Mouse (Mus musculus) inflammation-experienced regulatory T-cells, adult 6 months (primary cell): Measurements from ENCODE around the gene Mapk14. TPM values are rescaled to one million over a fixed set of nuclear protein-coding genes. Genes with fewer than 3 reads are reported as not detected.
A peak's percentile ranks its signal among the peaks of the same experiment; 100 is the strongest.
"Not testable (repeated sequence)": the region's sequence is repeated elsewhere in the genome, so short reads cannot be mapped to it uniquely, and the experiment has no call there.

ENCODE experiments used
- ATAC-seq: one replicate; pipeline ENCODE4 v1.8.0; 2017
- polyA plus RNA-seq, 3 experiments: library from polyadenylated mRNA; unstranded; fragments of 100-300 nt; shearing (Covaris generic); gene quantifications; one replicate each; pipeline ENCODE4 v1.2.1; 2017

The Mapk14 gene
- polyA plus RNA-seq, 3 experiments from 2014 or later, result 17.7 to 24.5 (median 24.2) TPM

GRCm38 (mm10) chr17:28698245-28698644, 7.1 kb downstream of the Mapk14 start:
- ATAC-seq, result peak; percentile 56

GRCm38 (mm10) chr17:28698672-28699071, 7.5 kb downstream of the Mapk14 start:
- ATAC-seq, result no peak

- ATAC-seq, result no peak
Observed at GRCm38 (mm10) chr17:28699789-28700188, 8.7 kb downstream of the Mapk14 start.

- ATAC-seq, result peak; percentile 37
Observed at GRCm38 (mm10) chr17:28701171-28701570, 10.0 kb downstream of the Mapk14 start.

- ATAC-seq, result no peak
Observed at GRCm38 (mm10) chr17:28701737-28702136, 10.6 kb downstream of the Mapk14 start.

- peak; percentile 27 for ATAC-seq
Observed at GRCm38 (mm10) chr17:28702646-28703045, 11.5 kb downstream of the Mapk14 start.

GRCm38 (mm10) chr17:28706697-28707096, 15.6 kb downstream of the Mapk14 start:
- no peak for ATAC-seq

GRCm38 (mm10) chr17:28707136-28707627, 16.1 kb downstream of the Mapk14 start:
- no peak for ATAC-seq

GRCm38 (mm10) chr17:28707816-28708215, 16.7 kb downstream of the Mapk14 start:
- ATAC-seq, result no peak

- no peak for ATAC-seq
Observed at GRCm38 (mm10) chr17:28708989-28709388, 17.9 kb downstream of the Mapk14 start.

- ATAC-seq, result no peak
Observed at GRCm38 (mm10) chr17:28709552-28710290, 18.6 kb downstream of the Mapk14 start.

- ATAC-seq, result no peak
Observed at GRCm38 (mm10) chr17:28710291-28710688, 19.2 kb downstream of the Mapk14 start.

- no peak for ATAC-seq
Observed at GRCm38 (mm10) chr17:28711237-28711636, 20.1 kb downstream of the Mapk14 start.

- ATAC-seq, result no peak
Observed at GRCm38 (mm10) chr17:28712305-28712704, 21.2 kb downstream of the Mapk14 start.

GRCm38 (mm10) chr17:28714006-28714405, 22.9 kb downstream of the Mapk14 start:
- no peak for ATAC-seq

GRCm38 (mm10) chr17:28715832-28716548, 24.9 kb downstream of the Mapk14 start:
- no peak for ATAC-seq

- no peak for ATAC-seq
Observed at GRCm38 (mm10) chr17:28717535-28717934, 26.4 kb downstream of the Mapk14 start.

- ATAC-seq, result no peak
Observed at GRCm38 (mm10) chr17:28725783-28726182, 34.7 kb downstream of the Mapk14 start, which contains the start of gene AC170998.1. AC170998.1 (plus strand) TSS chr17:28726083.

GRCm38 (mm10) chr17:28727511-28727910, 36.4 kb downstream of the Mapk14 start:
- ATAC-seq, result not testable (repeated sequence)

- no peak for ATAC-seq
Observed at GRCm38 (mm10) chr17:28735317-28736105, 44.4 kb downstream of the Mapk14 start.

- no peak for ATAC-seq
Observed at GRCm38 (mm10) chr17:28736486-28736885, 45.4 kb downstream of the Mapk14 start.

- ATAC-seq, result no peak
Observed at GRCm38 (mm10) chr17:28737973-28738372, 46.8 kb downstream of the Mapk14 start.

- no peak for ATAC-seq
Observed at GRCm38 (mm10) chr17:28739244-28739643, 48.1 kb downstream of the Mapk14 start.
